Mouse (Mus musculus): ENCODE results near the gene Gm10277.

Gene Gm10277

GRCm38 (mm10) chr11:77800491-77800868 lies 12.9 kb upstream of the Gm10277 start:
- no peak for DNase-seq (ENCODE audit: low spot score)

GRCm38 (mm10) chr11:77795216-77795615 lies 7.7 kb upstream of the Gm10277 start:
- DNase-seq (ENCODE audit: low spot score), result no peak

- peak; percentile 97 for DNase-seq (ENCODE audit: low spot score)
Observed at GRCm38 (mm10) chr11:77793238-77793930, 5.8 kb upstream of the Gm10277 start.

- DNase-seq (ENCODE audit: low spot score), result no peak
Observed at GRCm38 (mm10) chr11:77792566-77792909, 5.0 kb upstream of the Gm10277 start.

- DNase-seq (ENCODE audit: low spot score), result no peak
Observed at GRCm38 (mm10) chr11:77791752-77792565, 4.4 kb upstream of the Gm10277 start.

- no peak for DNase-seq (ENCODE audit: low spot score)
Observed at GRCm38 (mm10) chr11:77791241-77791727, 3.7 kb upstream of the Gm10277 start.

GRCm38 (mm10) chr11:77790286-77790685 lies 2.7 kb upstream of the Gm10277 start:
- DNase-seq (ENCODE audit: low spot score), result no peak

- DNase-seq (ENCODE audit: low spot score), result no peak
Observed at GRCm38 (mm10) chr11:77789512-77789911, 2.0 kb upstream of the Gm10277 start.

GRCm38 (mm10) chr11:77785768-77786561 lies 1.6 kb downstream of the Gm10277 start:
- no peak for DNase-seq (ENCODE audit: low spot score)

GRCm38 (mm10) chr11:77785396-77785767 lies 2.2 kb downstream of the Gm10277 start:
- DNase-seq (ENCODE audit: low spot score), result no peak

- DNase-seq (ENCODE audit: low spot score), result no peak
Observed at GRCm38 (mm10) chr11:77784894-77785293, 2.7 kb downstream of the Gm10277 start.

- DNase-seq (ENCODE audit: low spot score), result no peak
Observed at GRCm38 (mm10) chr11:77783747-77784646, 3.5 kb downstream of the Gm10277 start.

GRCm38 (mm10) chr11:77783211-77783746 lies 4.3 kb downstream of the Gm10277 start:
- no peak for DNase-seq (ENCODE audit: low spot score)

- no peak for DNase-seq (ENCODE audit: low spot score)
Observed at GRCm38 (mm10) chr11:77782104-77782815, 5.3 kb downstream of the Gm10277 start.

GRCm38 (mm10) chr11:77781088-77781487 lies 6.5 kb downstream of the Gm10277 start:
- no peak for DNase-seq (ENCODE audit: low spot score)

GRCm38 (mm10) chr11:77779240-77779639 lies 8.3 kb downstream of the Gm10277 start:
- DNase-seq (ENCODE audit: low spot score), result no peak

GRCm38 (mm10) chr11:77777937-77778336 lies 9.6 kb downstream of the Gm10277 start:
- no peak for DNase-seq (ENCODE audit: low spot score)

- DNase-seq (ENCODE audit: low spot score), result no peak
Observed at GRCm38 (mm10) chr11:77777436-77777835, 10.1 kb downstream of the Gm10277 start.

- no peak for DNase-seq (ENCODE audit: low spot score)
Observed at GRCm38 (mm10) chr11:77775701-77776400, 11.7 kb downstream of the Gm10277 start.

All from ovary, postnatal 14 days (tissue).